Mouse (Mus musculus): ENCODE measurements around the gene Ptprt.

Ptprt gene

GRCm38 (mm10) chr2:161961179-161962163, 699.5 kb downstream of the Ptprt start:
- no peak for DNase-seq (ENCODE audit: extremely low read depth, low read depth)

GRCm38 (mm10) chr2:161945424-161945823, 715.5 kb downstream of the Ptprt start:
- no peak for DNase-seq (ENCODE audit: extremely low read depth, low read depth)

- DNase-seq (ENCODE audit: extremely low read depth, low read depth): no peak
Observed at GRCm38 (mm10) chr2:161944689-161945088, 716.3 kb downstream of the Ptprt start.

- DNase-seq (ENCODE audit: extremely low read depth, low read depth): no peak
Observed at GRCm38 (mm10) chr2:161941991-161942390, 719.0 kb downstream of the Ptprt start.

- no peak for DNase-seq (ENCODE audit: extremely low read depth, low read depth)
Observed at GRCm38 (mm10) chr2:161907214-161907613, 753.7 kb downstream of the Ptprt start.

- DNase-seq (ENCODE audit: extremely low read depth, low read depth): no peak
Observed at GRCm38 (mm10) chr2:161902196-161902595, 758.8 kb downstream of the Ptprt start.

- DNase-seq (ENCODE audit: extremely low read depth, low read depth): no peak
Observed at GRCm38 (mm10) chr2:161884446-161884845, 776.5 kb downstream of the Ptprt start.

- DNase-seq (ENCODE audit: extremely low read depth, low read depth): no peak
Observed at GRCm38 (mm10) chr2:161882580-161882979, 778.4 kb downstream of the Ptprt start.

- DNase-seq (ENCODE audit: extremely low read depth, low read depth): no peak
Observed at GRCm38 (mm10) chr2:161880941-161881340, 780.0 kb downstream of the Ptprt start.

GRCm38 (mm10) chr2:161865231-161865630, 795.7 kb downstream of the Ptprt start:
- DNase-seq (ENCODE audit: extremely low read depth, low read depth): no peak

- DNase-seq (ENCODE audit: extremely low read depth, low read depth): no peak
Observed at GRCm38 (mm10) chr2:161858813-161859212, 802.1 kb downstream of the Ptprt start.

GRCm38 (mm10) chr2:161858361-161858760, 802.6 kb downstream of the Ptprt start:
- DNase-seq (ENCODE audit: extremely low read depth, low read depth): no peak

GRCm38 (mm10) chr2:161835001-161835400, 825.9 kb downstream of the Ptprt start:
- DNase-seq (ENCODE audit: extremely low read depth, low read depth): no peak

- no peak for DNase-seq (ENCODE audit: extremely low read depth, low read depth)
Observed at GRCm38 (mm10) chr2:161833846-161834245, 827.1 kb downstream of the Ptprt start.

- DNase-seq (ENCODE audit: extremely low read depth, low read depth): no peak
Observed at GRCm38 (mm10) chr2:161813326-161813725, 847.6 kb downstream of the Ptprt start.

- DNase-seq (ENCODE audit: extremely low read depth, low read depth): no peak
Observed at GRCm38 (mm10) chr2:161808086-161808801, 852.7 kb downstream of the Ptprt start.

GRCm38 (mm10) chr2:161806287-161807007, 854.5 kb downstream of the Ptprt start:
- DNase-seq (ENCODE audit: extremely low read depth, low read depth): no peak

GRCm38 (mm10) chr2:161799946-161800345, 861.0 kb downstream of the Ptprt start:
- DNase-seq (ENCODE audit: extremely low read depth, low read depth): no peak

- DNase-seq (ENCODE audit: extremely low read depth, low read depth): no peak
Observed at GRCm38 (mm10) chr2:161767528-161767927, 893.4 kb downstream of the Ptprt start.

GRCm38 (mm10) chr2:161713024-161713423, 947.9 kb downstream of the Ptprt start:
- no peak for DNase-seq (ENCODE audit: extremely low read depth, low read depth)

GRCm38 (mm10) chr2:161709316-161709715, 951.6 kb downstream of the Ptprt start:
- no peak for DNase-seq (ENCODE audit: extremely low read depth, low read depth)

Measured in MEL-GATA-1-ER (cell line).